Mouse (Mus musculus) hematopoietic stem cell, adult 5-6 weeks (primary cell): Measurements from ENCODE around the gene Zfp455. TPM values are rescaled to one million over a fixed set of nuclear protein-coding genes. Genes with fewer than 3 reads are reported as not detected.
A peak's percentile ranks its signal among the peaks of the same experiment; 100 is the strongest.

ENCODE experiments used
- ATAC-seq, 2 experiments: fragments of 125-278 bp in 1 of 2; replicated peaks in 1 of 2; 2 replicates each; pipeline ENCODE4 v1.8.0; 2016 to 2017; ENCODE audit warnings: inconsistent platforms in 2 of 2, mild to moderate bottlenecking in 2 of 2, moderate number of reproducible peaks in 2 of 2, low read depth in 1 of 2, moderate TSS enrichment in 1 of 2; ENCODE audit not compliant: low FRiP score in 2 of 2, poor library complexity in 2 of 2, severe bottlenecking in 2 of 2, insufficient read depth in 1 of 2, low TSS enrichment in 1 of 2
- total RNA-seq: library from RNA; stranded (forward); fragments of 172-1452, 232-1000 nt; gene quantifications from 2 replicates; pipeline ENCODE4 v1.2.3, GENCODE M21; 2017

The Zfp455 gene
- total RNA-seq = 4.4 and 6.6 TPM in 2 replicates

DNA sequence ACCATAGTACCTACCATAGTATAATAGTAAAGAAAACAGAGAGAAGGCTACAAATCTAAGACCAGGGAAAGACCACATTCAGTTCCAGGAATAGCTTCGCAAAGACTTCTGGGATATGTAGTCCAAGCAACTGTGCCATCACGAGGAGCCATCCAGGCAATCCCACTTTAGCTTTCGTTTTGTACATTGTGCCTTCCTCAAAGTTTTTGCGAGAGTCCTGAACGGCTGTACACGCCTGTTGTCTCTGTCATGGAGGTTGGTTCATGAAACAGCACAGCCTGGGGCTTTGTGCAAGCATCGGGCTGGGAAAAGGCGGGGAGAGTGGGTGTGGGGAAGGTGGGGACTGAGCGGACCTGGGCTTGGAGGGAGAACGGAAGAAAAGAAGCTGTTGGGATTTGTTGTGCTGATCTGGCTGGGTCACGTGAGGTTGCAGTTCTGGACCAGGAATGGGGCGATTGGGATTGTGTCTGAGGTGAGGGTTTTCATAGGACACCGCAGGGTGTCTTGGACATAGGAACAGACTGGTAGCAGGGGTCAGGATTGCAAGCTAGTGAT, at the start of gene Zfp455:
Zfp455 (plus strand) TSS at position 167 of the 555 bp plus-strand sequence.
- peak; percentile 95 to 97 for ATAC-seq

DNA sequence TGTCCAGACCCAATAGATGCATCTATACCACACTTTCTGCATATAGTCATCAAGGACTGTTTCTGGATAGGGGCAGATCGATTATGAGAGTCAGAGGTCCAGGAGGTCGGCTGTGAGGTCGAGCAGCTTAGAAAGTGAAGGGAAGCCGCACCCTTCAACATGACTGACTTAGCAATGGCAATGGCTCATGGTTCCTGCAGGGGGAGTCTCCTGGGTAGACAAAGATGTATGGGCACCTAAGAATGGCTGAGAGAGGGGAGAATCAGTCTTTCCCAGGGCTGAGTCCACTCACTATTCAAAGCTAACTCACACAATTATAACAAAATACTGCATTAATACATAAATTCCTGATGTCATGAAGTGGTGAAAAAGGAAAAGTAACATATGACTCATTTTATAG, 28.2 kb upstream of the Zfp455 start:
- peak; percentile 32 to 49; a peak in 1 of 4 replicates for ATAC-seq

DNA sequence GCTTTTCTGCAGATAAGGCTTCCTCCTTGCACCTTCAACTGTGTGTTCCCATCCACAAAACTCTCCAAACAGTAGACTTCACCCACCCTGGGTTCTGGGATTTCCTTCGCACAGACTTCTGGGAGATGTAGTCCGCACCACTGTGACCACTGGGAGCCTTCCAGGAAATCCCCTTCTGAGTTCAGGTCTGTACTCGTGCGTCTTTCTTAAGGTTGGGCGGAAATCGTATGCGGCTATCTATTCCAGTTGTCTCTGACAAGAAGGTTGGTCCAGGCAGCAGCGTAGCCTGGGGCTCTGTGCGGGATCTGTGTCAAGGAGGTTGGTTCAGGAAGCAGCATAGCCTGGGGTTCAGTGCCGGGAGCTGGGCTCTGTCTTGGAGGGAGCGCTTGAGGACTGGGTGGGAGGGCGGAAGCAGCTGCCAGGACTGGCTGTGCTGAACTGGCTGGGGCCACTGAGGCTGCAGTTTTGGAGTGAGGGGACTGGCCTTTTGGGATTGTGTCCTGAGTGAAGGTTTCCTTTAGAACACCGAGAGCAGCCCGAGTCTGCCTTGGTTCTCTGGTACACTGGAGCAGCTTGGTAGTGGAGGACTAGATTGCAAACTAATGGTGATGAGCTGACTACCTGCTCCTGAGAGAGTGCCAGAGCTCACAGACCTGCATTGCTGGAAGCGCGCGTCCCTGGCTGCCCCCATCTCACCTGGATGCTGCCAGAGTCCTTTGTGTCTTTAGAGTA, 21.1 kb upstream of the Zfp455 start, which contains the start of gene Rsl1:
Rsl1 (plus strand) TSS at position 192 of the 732 bp plus-strand sequence.
- peak; percentile 97 to 99 for ATAC-seq

DNA sequence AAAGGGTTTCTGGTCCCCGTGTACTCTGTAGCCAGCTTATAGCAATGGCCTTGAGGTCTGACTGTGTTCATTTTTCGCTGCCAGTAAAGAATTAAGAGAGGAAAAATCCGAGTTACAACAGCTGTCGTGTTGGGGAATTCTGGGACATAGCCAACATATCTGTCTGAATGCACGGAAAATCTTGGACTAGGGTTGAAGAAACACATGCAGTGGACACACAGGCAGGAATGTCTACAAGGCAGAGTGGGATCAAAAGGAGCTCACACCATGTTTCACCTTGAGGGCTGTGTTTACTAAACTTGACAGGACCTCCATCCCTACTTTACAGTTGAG, 20.6 kb upstream of the Zfp455 start:
- ATAC-seq = no peak

- no peak for ATAC-seq
Measured at GRCm38 (mm10) chr13:67201656-67202055, 7.3 kb downstream of the Zfp455 start.

DNA sequence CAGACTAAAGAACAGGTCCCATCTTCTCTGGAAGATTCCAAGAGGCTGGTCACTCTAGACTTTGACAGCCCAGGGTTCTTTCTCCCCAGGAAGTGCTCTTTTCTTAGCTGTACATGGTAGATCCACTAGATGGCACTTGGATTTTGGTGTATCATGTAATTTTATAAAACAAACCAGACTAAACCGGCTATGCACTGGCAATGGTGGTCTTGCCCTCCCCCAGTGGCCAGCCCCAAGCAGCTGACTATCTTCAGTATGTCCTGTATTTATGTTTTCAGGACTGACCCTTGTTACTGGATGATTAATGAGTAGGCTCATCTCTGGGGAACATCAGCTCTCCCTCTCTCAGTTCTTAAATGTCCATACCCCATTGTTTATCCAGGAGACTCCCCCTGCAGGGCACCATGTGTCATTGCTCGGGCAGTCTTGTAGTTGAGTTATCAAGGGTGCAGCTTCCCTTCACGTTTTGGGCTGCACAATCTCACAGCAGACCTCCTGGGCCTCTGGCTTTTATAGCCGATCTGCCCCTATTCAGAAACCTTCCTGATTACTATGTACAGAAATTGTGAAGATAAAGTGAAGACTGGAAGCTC, 19.8 kb downstream of the Zfp455 start:
- ATAC-seq = peak; percentile 48 to 80; a peak in 3 of 4 replicates

Other genes with a start within 250 kb of the Zfp455 start
- 5.5 and 8.1 TPM in 2 replicates for gene Zfp712, start 133.3 kb upstream of the Zfp455 start, total RNA-seq
- 7.6 and 10.3 TPM in 2 replicates for gene Zfp708, start 96.5 kb upstream of the Zfp455 start, total RNA-seq
- gene Gm28557, start 85.9 kb upstream of the Zfp455 start, total RNA-seq = 0.20 and 9.9 TPM in 2 replicates
- 0.38 and 0.89 TPM in 2 replicates for gene Rslcan18, start 78.2 kb upstream of the Zfp455 start, total RNA-seq
- gene Zfp759, start 72.8 kb upstream of the Zfp455 start, total RNA-seq = 7.3 and 8.3 TPM in 2 replicates
- 10.2 and 13.9 TPM in 2 replicates for gene Rsl1, start 21.3 kb upstream of the Zfp455 start, total RNA-seq
- 3.6 and 5.8 TPM in 2 replicates for gene Zfp458, start 84.0 kb downstream of the Zfp455 start, total RNA-seq
- gene Zfp457, start 112.0 kb downstream of the Zfp455 start, total RNA-seq = 1.5 TPM in 1 of 2 replicates, not detected in the other
- gene Zfp595, start 138.1 kb downstream of the Zfp455 start, total RNA-seq = 10.0 and 10.1 TPM in 2 replicates
- 7.3 and 13.3 TPM in 2 replicates for gene Gm28044, start 166.0 kb downstream of the Zfp455 start, total RNA-seq
- gene Zfp953, start 166.1 kb downstream of the Zfp455 start, total RNA-seq = 8.2 and 11.0 TPM in 2 replicates
- gene Gm28041, start 181.2 kb downstream of the Zfp455 start, total RNA-seq = 3.2 and 3.8 TPM in 2 replicates
- gene Zfp456, start 181.3 kb downstream of the Zfp455 start, total RNA-seq = 5.9 and 6.1 TPM in 2 replicates
- gene Zfp429, start 205.3 kb downstream of the Zfp455 start, total RNA-seq = 7.4 and 13.6 TPM in 2 replicates
- gene Zfp459, start 226.9 kb downstream of the Zfp455 start, total RNA-seq = 3.0 and 16.1 TPM in 2 replicates